Mouse (Mus musculus) kidney, postnatal 10 days (tissue): Measurements from ENCODE around the gene Cyp3a25.
"Not testable (repeated sequence)": the region's sequence is repeated elsewhere in the genome, so short reads cannot be mapped to it uniquely, and the experiment has no call there.

Experiments used
- DNase-seq: peaks from one replicate; pipeline ENCODE4 v3.0.0; 2021; ENCODE audit warnings: mixed read lengths

Cyp3a25 gene

GRCm38 (mm10) chr5:146009509-146009908, at the start of gene Cyp3a25:
TSS of gene Cyp3a25 (minus strand) at chr5:146009618.
- DNase-seq, result not testable (repeated sequence)

DNA sequence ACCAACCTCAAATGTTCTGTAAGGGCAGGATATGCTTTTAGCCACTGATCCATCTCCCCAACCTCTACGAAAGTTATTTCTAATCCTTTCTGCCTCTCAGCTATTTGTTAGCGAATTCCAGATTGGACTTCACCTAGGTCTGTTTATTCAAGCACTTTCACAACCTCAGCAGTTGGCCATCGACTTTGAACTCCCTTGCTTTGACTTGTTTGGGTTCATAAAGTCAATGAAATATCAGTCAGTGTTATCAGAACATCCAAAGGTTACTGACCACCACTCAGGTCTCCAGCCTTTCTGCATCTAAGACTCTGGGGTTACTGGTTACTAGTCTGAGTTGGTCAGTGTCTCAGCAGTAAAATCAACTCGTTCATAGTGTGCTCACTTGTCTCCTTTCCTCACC, 11.7 kb upstream of the Cyp3a25 start:
- DNase-seq, result no peak

- no peak for DNase-seq
Measured at GRCm38 (mm10) chr5:146018275-146018674, 8.9 kb upstream of the Cyp3a25 start.

DNA sequence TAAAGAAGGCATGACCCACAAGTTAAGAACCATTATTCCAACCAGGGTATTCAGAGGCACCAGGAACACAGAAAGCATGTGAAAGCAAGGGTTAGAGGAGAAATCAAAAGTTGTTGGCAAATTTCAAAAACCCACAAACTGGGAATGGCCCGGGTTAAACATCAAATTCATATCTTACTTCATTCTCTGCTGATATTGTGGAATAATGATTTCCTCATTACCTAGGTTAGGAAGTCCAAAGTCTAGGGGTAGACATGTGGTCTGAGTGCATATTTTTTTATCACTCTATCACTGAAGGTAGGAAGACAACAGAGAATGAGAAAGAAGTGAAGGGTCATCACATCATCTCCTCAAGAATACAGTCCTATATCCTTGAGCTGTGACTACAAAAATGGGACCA, 1.8 kb upstream of the Cyp3a25 start:
- DNase-seq, result no peak

- no peak for DNase-seq
Measured at GRCm38 (mm10) chr5:145967080-145967479, 42.3 kb downstream of the Cyp3a25 start.
